Mouse (Mus musculus): ENCODE measurements around the gene Fcgr1.
"Not testable (repeated sequence)": the region's sequence is repeated elsewhere in the genome, so short reads cannot be mapped to it uniquely, and the experiment has no call there.

Fcgr1 gene

DNA sequence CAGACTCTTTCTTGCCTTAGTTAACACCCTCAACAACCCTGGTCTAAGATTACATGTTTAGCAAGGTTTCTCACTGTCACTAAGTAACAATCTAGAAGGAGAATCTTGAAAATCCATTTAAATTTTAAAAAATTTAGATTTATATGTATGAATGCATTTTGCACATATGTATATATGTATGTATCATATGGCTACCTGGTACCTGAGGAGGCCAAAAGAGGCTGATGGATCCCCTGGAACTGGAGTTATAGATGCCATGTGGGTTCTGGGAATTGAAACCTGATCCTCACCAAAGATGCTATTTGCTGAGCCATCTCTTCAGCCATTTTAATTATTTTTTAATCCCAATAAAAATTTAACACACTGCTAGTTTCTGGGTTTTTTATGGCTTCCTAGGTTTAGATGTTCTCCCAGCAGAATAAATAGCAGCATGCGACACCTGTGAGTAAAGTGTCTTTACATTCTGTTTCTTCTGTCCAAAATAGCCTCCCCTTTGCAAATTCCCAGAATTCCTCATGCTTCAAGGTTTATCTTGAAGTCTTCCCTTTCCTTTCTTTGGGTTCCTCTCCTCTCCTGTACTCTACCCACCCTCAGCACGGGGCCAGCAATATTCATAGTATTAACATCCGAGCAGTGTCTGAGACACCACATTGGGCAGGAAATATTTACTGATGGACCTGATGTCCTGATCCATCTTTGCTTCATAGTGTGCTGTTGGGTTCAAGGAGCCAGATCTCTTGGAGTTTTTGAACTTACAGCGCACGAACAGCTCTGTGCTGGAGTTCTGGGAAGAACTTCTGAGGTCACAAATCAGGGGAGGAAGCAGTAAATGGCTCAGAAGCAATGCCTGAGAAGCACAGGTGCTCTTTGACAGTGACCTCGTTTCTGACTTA is 45.4 kb downstream of the Fcgr1 start:
- no peak for DNase-seq (ENCODE audit: low spot score in 2 of 2)

DNA sequence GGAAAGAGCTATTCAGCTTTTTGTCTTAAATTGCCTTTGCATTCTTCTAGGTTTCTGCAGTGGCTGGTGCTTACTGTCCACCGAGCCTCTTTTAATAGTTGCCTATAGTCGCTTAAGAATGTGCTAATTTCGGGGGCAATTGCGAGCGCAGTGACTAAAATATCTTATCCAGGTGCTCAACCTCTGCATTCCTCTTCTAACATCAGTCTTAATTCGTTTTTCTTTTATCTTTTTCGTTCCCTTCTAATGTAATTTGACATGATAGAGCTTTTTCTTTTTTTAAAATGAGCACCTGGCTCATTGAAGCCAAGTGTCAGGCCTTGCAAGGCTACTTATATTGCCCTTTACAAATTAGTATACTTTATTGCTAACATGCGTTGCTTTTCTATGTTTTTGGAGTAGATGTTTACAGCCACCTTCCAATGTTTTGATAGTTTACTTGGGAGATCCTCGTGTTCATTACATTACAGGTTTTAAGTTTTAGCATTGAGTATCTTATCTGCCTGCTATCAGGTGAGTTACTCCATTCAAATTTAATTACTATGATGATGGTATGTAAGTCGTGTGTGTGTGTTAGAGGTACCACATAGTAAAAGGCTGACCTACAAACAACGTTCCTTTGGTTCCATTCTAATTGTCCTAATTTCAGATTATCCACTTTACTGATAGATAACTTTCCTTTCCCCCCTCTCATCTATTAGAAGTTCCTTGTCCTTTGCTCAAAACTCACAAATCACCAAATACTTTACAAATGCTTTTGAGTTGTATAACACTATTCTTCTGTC is 46.2 kb downstream of the Fcgr1 start:
- DNase-seq (ENCODE audit: low spot score in 2 of 2): no peak

DNA sequence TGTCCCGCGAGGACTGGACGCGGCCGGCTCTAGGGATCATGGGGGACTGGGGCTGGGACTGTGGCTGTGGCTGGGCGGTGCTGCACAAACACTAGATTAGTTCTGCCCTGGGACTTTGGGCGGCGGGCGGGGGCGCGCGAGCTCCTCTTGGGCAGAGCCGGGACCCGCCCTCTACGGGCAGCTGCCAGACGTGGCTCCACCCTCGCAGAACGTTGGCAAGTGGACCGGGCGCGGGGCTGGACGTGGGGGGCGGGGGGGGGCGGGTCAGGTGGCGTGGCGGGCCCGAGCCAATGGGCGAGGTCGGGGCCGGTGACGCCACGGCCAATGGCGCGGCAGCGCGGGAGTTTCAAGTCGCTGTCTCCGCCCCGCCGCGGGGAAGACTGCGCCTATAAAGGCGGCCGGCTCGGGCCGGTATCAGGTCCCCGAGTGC is 47.3 kb downstream of the Fcgr1 start, which contains the start of gene Hist2h3c1:
Gene Hist2h3c1, plus strand, starts transcription at position 259 of the 430 bp plus-strand sequence.
- not testable (repeated sequence) for DNase-seq (ENCODE audit: low spot score in 2 of 2)

DNA sequence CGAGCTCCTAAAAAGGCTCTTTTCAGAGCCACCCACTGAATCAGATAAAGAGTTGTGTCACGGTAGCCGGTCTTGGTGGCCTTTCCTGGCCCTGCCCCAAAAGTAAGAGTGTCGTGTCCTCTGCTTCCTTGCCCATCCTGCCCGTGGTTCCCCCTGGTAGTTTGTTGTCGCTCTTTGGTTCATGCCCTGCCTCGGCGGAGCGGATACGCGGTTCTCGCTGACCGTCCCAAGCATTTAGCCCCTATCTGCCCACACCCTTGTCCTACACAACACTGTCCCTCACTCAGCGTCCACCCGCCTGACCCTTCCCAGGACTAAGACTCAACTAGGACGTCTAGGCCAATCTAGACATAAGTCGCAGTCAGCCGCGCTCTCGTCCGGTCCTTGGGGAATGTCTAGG is 47.8 kb downstream of the Fcgr1 start:
- DNase-seq (ENCODE audit: low spot score in 2 of 2): not testable (repeated sequence)

DNA sequence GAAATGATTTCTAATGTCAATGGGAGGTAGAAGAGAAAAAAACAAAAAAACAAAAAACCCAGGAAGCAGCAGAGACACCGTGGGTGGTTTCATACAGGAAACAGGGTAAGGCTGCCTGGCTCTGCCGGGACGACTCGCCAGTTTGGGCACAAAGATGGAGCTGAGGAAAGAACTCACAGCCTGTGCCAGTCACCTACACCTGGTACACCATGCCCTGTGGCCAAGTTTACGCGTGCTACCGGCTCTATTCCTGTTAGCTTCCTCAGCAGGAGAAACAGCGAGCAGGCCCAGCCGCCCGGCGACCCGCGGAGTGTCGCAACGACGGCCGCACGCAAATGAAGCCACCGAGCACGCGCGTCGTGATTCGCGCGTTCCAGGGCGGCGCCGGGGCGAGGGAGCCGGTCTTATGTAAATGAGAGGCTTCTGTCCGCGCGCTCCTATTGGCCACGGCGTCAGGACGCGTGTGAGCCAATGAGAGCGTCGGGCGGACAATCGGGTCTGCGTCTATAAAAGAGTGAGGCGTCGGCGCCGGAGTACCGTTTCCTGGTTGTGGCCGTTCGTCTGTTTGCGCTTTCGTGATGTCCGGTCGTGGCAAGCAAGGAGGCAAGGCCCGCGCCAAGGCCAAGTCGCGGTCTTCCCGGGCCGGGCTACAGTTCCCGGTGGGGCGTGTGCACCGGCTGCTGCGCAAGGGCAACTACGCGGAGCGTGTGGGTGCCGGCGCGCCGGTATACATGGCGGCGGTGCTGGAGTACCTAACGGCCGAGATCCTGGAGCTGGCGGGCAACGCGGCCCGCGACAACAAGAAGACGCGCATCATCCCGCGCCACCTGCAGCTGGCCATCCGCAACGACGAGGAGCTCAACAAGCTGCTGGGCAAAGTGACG is 48.5 kb downstream of the Fcgr1 start, which contains the start of gene Hist2h2aa1:
Gene Hist2h2aa1, plus strand, starts transcription at position 495 of the 884 bp plus-strand sequence.
- peak; percentile 91 to 93 for DNase-seq (ENCODE audit: low spot score in 2 of 2)

DNA sequence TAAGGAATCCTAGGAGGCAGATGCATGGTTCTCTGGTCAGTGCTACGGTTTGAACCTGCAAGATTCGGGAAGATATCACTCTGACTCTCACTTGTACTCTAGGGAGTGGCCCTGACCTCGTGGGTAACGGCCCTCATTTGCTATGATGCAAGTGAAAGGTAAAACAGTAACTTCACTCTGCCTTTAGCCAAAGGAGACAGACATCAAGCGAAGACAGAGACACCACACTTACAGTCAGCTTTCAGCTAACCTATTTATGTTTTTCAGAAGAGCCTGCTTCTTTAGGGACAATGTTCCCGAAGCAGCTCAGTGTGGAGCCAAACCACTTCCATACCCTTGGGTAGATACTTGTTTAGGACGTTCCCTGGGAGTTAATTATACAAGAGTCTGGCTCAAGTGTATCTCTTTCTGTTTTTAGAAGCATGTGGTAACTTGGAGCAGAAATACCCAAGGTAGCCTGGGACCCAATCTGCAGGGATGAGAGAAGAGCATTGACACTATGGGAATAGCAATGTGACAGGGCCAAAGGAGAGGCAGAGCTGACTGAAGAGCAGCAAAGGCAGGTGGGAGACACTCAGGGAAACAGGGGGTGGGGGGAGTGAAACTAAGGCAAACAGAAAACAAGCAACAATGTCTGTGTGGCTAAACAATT is 49.7 kb downstream of the Fcgr1 start:
- DNase-seq (ENCODE audit: low spot score in 2 of 2): peak; percentile 28 to 53

DNA sequence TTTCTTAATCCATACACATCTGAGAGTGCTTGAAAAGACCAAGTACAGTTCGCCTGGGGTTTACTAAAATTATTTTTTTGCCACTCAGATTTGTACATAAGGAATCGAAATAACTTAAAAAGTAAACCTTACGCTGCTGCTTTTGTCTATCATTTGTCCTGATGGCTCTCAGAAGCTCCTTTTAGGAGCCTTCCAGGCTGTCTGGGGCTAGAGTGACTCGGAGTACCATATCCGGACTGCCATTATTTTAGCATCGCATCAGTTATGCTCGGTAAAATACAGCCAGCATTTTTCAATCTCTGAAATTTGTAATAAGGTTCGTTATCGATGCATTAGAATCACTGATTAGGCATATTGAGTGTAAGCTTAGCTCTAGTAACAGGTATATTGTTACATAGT is 53.0 kb downstream of the Fcgr1 start:
- DNase-seq (ENCODE audit: low spot score in 2 of 2): no peak

DNA sequence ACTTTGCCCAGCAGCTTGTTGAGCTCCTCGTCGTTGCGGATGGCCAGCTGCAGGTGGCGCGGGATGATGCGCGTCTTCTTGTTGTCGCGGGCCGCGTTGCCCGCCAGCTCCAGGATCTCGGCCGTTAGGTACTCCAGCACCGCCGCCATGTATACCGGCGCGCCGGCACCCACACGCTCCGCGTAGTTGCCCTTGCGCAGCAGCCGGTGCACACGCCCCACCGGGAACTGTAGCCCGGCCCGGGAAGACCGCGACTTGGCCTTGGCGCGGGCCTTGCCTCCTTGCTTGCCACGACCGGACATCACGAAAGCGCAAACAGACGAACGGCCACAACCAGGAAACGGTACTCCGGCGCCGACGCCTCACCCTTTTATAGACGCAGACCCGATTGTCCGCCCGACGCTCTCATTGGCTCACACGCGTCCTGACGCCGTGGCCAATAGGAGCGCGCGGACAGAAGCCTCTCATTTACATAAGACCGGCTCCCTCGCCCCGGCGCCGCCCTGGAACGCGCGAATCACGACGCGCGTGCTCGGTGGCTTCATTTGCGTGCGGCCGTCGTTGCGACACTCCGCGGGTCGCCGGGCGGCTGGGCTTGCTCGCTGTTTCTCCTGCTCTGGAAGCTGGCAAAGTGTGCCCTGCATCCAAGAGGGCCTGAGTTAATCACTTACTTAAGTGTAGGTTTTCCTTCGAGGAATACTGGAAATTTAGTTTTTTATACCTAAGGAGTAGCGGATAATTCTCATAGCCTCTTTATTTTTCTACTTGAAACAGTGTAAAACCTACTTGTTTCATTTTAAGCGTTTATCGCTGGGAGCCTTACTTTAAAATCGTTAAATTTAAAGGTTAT is 53.6 kb downstream of the Fcgr1 start, which contains the start of gene Hist2h2aa2:
Gene Hist2h2aa2, minus strand, starts transcription at position 328 of the 850 bp plus-strand sequence.
- DNase-seq (ENCODE audit: low spot score in 2 of 2): peak; percentile 97

DNA sequence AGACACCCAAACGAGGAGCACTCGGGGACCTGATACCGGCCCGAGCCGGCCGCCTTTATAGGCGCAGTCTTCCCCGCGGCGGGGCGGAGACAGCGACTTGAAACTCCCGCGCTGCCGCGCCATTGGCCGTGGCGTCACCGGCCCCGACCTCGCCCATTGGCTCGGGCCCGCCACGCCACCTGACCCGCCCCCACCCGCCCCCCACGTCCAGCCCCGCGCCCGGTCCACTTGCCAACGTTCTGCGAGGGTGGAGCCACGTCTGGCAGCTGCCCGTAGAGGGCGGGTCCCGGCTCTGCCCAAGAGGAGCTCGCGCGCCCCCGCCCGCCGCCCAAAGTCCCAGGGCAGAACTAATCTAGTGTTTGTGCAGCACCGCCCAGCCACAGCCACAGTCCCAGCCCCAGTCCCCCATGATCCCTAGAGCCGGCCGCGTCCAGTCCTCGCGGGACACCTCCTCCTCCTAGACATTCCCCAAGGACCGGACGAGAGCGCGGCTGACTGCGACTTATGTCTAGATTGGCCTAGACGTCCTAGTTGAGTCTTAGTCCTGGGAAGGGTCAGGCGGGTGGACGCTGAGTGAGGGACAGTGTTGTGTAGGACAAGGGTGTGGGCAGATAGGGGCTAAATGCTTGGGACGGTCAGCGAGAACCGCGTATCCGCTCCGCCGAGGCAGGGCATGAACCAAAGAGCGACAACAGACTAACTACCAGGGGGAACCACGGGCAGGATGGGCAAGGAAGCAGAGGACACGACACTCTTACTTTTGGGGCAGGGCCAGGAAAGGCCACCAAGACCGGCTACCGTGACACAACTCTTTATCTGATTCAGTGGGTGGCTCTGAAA is 54.6 kb downstream of the Fcgr1 start, which contains the start of gene Hist2h3c2:
Gene Hist2h3c2, minus strand, starts transcription at position 174 of the 840 bp plus-strand sequence.
- peak; percentile 46 to 61 for DNase-seq (ENCODE audit: low spot score in 2 of 2)

DNA sequence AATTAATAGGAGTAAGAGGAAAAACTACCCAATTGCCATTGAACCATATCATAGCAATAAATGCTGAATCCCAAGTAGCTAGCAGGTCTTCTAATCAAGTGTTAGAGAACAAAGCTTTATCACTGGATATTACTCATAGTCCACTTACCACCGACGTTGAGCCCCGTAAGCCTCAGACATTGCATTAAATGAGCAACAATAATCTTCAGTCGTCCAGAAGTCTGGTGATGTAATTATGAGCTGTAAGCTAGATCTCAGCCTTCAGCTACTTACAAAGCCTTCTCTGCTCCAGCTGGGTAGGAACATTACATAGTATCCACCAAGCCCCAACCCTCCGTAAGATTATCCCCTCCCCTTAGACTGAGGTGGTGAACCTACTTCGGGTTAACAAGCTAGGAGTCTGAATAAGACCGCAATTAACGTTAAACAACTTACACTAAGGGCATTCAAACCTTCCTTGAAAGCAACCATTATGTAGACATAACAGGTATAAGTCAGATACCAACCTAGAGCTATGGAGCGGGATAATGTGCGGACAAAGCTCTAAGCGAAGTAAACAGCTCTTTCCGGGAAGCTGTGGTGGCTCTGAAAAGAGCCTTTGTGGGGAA is 55.8 kb downstream of the Fcgr1 start:
- no peak for DNase-seq (ENCODE audit: low spot score in 2 of 2)

DNA sequence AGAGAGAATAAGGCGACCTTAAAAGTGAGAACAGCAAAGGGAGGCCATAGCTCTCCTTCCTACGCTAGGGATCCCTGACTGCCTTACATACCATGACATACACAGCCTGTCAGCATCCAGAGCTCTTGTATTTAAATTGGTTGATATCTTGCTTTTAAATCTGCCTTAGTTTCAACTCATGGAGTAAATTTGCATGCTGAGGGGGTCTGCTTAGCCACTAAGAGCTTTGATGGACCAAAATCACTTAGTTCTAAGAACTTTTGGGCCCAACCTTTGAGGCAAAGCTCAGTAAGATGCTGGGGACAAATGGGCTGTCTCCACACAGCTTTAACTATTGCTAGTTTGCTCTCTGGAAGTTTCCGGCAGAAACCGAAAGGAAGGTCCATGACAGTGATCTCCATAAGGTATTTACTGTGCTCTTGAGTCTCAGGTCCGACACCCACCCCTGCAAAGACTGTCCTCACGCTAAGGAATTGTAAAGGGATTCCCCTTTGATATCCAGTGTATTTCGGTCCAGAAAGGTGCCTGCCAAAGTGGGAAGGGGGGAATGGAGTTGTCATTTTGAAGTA is 56.4 kb downstream of the Fcgr1 start:
- no peak for DNase-seq (ENCODE audit: low spot score in 2 of 2)

DNA sequence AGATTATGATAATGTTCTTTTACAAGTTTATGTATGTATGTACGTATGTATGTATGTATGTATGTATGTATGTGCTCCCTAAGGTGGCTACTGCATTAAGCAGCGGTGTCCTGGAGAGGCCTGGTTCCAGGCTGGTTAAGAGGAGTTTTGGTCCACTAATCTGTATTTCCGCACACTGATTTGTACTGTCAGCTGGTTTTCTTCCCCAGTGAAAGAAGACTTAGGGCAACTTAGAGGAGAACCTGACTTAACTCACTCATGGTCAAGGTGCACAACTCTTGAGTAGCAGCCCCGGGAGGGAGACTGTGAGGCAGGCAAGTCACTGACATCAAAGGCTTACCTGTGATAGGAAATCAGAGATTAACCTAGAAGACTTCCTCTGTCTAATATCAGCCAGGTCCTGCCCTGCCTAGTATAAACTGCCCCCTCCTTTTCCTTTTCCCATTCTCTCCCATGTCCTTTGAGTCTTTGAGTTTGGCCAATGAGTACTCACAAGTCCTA is 56.9 kb downstream of the Fcgr1 start:
- DNase-seq (ENCODE audit: low spot score in 2 of 2): no peak

DNA sequence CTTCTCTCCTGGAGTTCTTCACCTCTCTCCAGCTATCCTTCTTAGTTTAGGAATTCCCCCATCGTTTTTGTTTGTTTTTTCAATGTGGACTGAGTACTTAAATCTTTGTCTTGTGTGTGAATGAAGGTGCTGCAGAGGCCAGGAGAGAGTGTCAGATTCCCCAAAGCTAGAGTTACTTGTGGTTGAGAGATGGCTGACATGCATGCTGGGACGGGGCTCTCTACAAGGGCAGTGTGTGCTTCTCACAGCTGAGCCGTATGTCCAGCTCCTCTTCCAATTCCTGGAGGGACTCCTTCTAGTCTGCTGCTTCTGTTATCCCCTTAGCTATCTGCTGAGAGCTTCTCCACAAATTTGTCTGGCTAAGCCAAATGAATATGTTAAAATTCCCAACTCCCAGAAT is 57.9 kb downstream of the Fcgr1 start:
- DNase-seq (ENCODE audit: low spot score in 2 of 2): no peak

DNA sequence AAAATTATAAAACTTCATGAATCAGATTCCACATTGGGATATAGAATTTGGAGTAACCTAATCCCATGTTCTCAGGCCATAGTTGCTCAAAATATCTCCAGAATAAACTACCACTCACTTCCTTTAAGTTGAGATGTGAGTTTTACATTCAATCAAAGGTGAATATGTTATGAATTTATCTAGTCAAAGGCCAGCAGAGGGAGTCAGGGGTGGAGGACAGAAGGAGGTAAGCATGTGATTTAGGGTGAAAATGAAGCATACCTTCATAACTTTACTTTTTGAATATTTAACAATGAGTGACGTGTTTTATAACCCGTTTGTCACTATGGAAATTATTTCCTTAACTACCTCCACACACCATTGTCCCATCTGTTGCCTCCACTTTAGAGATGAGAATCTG is 58.9 kb downstream of the Fcgr1 start:
- no peak for DNase-seq (ENCODE audit: low spot score in 2 of 2)

All from heart, adult 9 months (tissue).